Mouse (Mus musculus): Measurements from ENCODE around the gene Micu1.

DNA sequence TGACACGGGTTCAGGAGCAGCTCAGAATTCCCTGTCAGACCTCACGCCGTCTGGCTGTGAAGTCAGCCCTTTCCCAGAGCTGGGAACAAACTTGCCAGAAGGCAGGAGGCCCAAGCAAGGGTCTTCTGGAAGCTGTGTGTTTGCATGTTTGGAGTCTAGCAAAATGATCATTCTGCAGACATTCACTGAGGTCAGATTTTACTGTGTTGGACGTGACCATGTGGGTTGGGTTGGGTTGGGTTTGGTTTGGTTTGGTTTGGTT, 197.8 kb downstream of the Micu1 start:
- TF ChIP-seq CTCF (IDR thresholded peaks at IDR 0.05; ENCODE audit: borderline replicate concordance, insufficient read depth, low read length), result no peak
- TF ChIP-seq POLR2A (IDR thresholded peaks at IDR 0.05; ENCODE audit: low read depth, low read length), result no peak
